Mouse (Mus musculus) pancreas, adult 10 weeks (tissue): ENCODE data around the gene Gm9195. TPM values are rescaled to one million over a fixed set of nuclear protein-coding genes. Genes with fewer than 3 reads are reported as not detected.

Source experiments
- polyA plus RNA-seq: library from polyadenylated mRNA; stranded (reverse); fragments of 350-450 nt; fragmentation: Illumina TruSeq; extraction: RNeasy Lipid Tissue Mini Kit (QIAGEN cat#74804); gene quantifications from one replicate; pipeline ENCODE4 v1.2.3, GENCODE M21; 2015; ENCODE audit warnings: low read depth, low replicate concordance; ENCODE audit not compliant: insufficient read depth

Gm9195 gene
- not detected for polyA plus RNA-seq

DNA sequence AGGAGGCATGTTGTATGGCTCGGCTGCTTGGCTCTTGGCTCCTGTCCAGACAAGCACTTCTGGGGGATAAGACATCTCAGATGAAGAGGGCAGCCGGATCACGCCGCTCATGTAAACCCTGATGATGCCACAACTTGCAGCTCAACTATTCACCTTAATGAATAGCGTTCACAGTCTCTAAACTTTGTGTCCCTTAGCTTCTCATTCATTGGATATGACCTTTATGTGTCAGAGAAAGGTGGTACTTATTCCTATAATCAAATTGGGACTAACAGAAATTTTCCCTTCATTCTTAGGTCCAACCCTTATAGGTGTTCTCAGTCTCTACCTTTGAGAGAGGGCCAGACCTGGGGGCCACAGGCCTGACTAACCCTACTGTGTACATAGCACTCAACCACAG, at the start of gene Gm9195:
TSS of gene Gm9195 (minus strand) at position 101 of the 400 bp plus-strand sequence.

Other genes with a start within 250 kb of the Gm9195 start
- 17.7 TPM for gene Fndc3a, start 218.2 kb upstream of the Gm9195 start, polyA plus RNA-seq